8 mouse cellular contexts compared by ENCODE assay signal in the genomic region with DNA sequence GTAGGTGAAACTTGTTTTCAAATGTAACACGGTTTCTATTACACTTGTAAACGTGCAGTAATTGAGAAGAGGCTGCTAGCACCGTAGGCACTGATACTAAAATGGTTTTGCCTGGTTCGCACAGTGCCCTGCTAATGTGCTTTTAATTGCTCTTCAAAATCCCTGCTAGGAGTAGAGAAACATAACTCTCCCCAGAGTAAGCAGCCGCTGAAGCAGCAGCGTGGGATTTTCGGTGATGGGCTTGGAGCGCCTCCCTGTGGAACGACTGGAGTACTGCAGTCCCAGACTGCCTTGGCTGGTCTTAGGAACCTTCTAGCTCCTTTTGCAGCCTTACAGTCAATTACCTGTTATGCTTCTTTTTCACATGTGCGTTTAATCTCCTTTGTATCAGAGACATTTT.
DNase-seq lines count a peak whose midpoint lies in the region; ATAC-seq and TF ChIP-seq lines count a peak whose summit lies in the region.
"Had no signal": no experiment of that assay in that cellular context is flagged by ENCODE, and none has a peak within 500 bp of the region (broad histone marks: within the 10 kb centered on the region; RNA-seq: fewer than 3 reads in every experiment).

No protein-coding gene starts in this region.

- H3K4me2 ChIP-seq in forebrain, embryonic 13.5 days: no peak overlapping the region
- no peak overlapping the region for H3K4me2 ChIP-seq in neural tube, embryonic 12.5 days (replicated peaks)
- H3K4me2 ChIP-seq: heart, embryonic 13.5 days had no signal

- no peaks in the 10 kb centered on the region for H3K9me3 ChIP-seq in forebrain, embryonic 13.5 days (replicated peaks)
- H3K9me3 ChIP-seq in neural tube, embryonic 12.5 days: no peaks in the 10 kb centered on the region
- H3K9me3 ChIP-seq: heart, embryonic 13.5 days had no signal

- no peak overlapping the region for H3K4me3 ChIP-seq in lung, adult 2 months (replicated peaks; ENCODE audit: extremely low read depth, low read depth, low read length)
- H3K4me3 ChIP-seq in forebrain, embryonic 13.5 days: no peak overlapping the region
- H3K4me3 ChIP-seq in neural tube, embryonic 12.5 days: no peak overlapping the region
- H3K4me3 ChIP-seq: heart, embryonic 13.5 days had no signal

- H3K27ac ChIP-seq in forebrain, embryonic 13.5 days: no peak overlapping the region
- H3K27ac ChIP-seq in neural tube, embryonic 12.5 days: no peak overlapping the region
- H3K27ac ChIP-seq: heart, embryonic 13.5 days had no signal

- peak; percentile 13; the same call in 1 of the 2 replicates for TF ChIP-seq CTCF in lung, adult 2 months (IDR thresholded peaks at IDR 0.05; ENCODE audit: insufficient read depth, low read length)

- no peaks in the 10 kb centered on the region for H3K4me1 ChIP-seq in lung, adult 2 months (ENCODE audit: control insufficient read depth, insufficient read depth, low read length)
- H3K4me1 ChIP-seq in forebrain, embryonic 13.5 days: no peaks in the 10 kb centered on the region
- no peaks in the 10 kb centered on the region for H3K4me1 ChIP-seq in neural tube, embryonic 12.5 days
- H3K4me1 ChIP-seq: heart, embryonic 13.5 days had no signal

- no peak for DNase-seq in lung, adult 2 months
- DNase-seq in lung, postnatal 25 days (ENCODE audit: low spot score): no peak
- peak; percentile 24 for DNase-seq in brain, embryonic 18.5 days (ENCODE audit: low read depth, low spot score)
- DNase-seq in layer of hippocampus, postnatal 10 days (ENCODE audit: low spot score in 2 of 2): peak; percentile 83 to 84
- DNase-seq in natural killer cell, adult 2 months (ENCODE audit: low spot score in 2 of 2): no peak

- H3K36me3 ChIP-seq in forebrain, embryonic 13.5 days (ENCODE audit: poor library complexity, severe bottlenecking): no peaks in the 10 kb centered on the region
- H3K36me3 ChIP-seq in neural tube, embryonic 12.5 days: no peaks in the 10 kb centered on the region
- H3K36me3 ChIP-seq: heart, embryonic 13.5 days had no signal

- no peak overlapping the region for H3K9ac ChIP-seq in forebrain, embryonic 13.5 days
- no peak overlapping the region for H3K9ac ChIP-seq in neural tube, embryonic 12.5 days
- H3K9ac ChIP-seq: heart, embryonic 13.5 days had no signal

- no peak for TF ChIP-seq POLR2A in lung, adult 2 months (IDR thresholded peaks at IDR 0.05; ENCODE audit: borderline replicate concordance, extremely low read depth, low read depth, low read length)

- WGBS in lung, adult 2 months: 29% methylated on average over 10 of the region's 10 CpGs
- 11% methylated on average over 10 of the region's 10 CpGs for WGBS in forebrain, embryonic 13.5 days
- 12% methylated on average over 10 of the region's 10 CpGs for WGBS in neural tube, embryonic 12.5 days

- H3K27me3 ChIP-seq in forebrain, embryonic 13.5 days: no peaks in the 10 kb centered on the region
- no peaks in the 10 kb centered on the region for H3K27me3 ChIP-seq in neural tube, embryonic 12.5 days (replicated peaks)
- H3K27me3 ChIP-seq: heart, embryonic 13.5 days had no signal

- peak; percentile 57 for ATAC-seq in forebrain, embryonic 13.5 days
- peak; percentile 80 for ATAC-seq in neural tube, embryonic 12.5 days (ENCODE audit: low FRiP score, low read depth)

Comparison
In these comparisons a context has a peak if more than half of its experiments do, and no peak if none do; other contexts are left out.
1. DNase-seq: peak in brain, embryonic 18.5 days (single experiment) and layer of hippocampus, postnatal 10 days (2 of 2); none in lung, adult 2 months (single experiment), lung, postnatal 25 days (single experiment) and natural killer cell, adult 2 months (0 of 2).